Mouse (Mus musculus): ENCODE data around the gene Ropn1l.

Ropn1l gene

DNA sequence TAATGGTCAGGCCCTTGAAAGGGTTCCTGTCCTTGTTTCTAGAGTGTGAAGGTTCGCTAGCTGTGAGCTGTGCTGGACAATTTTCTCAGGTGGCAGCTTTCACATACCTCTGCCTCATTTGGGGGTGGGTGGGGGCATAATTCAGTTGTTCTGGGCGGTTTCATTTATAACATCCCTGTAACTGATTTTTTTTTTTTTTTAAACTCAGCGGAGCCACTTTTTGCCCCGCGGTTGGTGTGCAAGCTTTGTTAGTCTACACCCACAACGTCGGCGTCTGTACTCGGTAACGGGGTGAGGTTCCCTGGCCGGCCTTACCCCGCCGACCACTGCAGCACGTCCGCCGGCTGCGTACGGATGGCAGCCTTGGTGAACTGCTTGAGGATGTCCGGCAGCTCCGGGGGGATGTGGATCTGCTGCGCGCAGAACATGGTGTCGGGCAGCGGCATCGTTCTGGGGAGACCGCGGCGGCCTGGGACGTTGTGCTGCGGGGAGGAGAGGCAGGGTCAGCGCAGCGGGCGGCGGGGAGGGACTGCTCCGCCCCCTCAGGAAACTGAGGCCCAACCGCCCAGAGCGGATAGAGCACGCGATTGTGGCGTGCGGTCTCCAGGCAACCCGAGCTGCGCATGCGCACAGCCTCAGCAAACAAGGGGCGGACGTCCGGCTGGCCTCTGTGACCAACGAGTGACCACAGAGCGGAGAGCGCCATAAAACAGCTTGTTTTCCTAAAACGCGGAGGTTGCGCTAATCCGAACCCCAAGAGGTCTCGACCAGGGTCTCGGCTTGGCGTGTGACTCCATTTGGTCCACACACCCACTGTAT lies at the start of gene Ropn1l:
Gene Ropn1l (minus strand): TSS at position 640 of the 819 bp plus-strand sequence.
- in situ Hi-C loops (cut with MboI, MseI) = no loop called here

DNA sequence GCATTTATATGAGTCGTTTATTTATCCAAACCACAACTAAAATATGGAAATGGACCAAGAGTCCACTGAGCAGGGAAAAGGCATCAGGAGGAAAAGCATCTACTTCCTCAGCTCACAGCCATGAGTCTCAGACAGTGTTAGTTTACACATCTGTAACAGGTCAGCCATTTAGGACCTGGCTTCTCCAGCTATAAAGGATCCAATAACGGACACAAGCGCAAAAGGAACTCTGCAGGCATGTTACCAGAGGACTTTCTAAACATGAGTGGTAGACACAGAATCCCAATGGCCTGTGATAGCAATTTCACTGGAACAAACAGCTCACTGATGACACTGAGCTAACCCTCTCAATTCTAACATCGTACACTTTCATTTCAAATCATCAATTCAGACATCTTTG lies 49.5 kb upstream of the Ropn1l start:
- in situ Hi-C loops (cut with MboI, MseI) = no loop called here

- in situ Hi-C loops (cut with MboI, MseI) = no loop called here
These were observed 48.8 kb upstream of the Ropn1l start for GRCm38 (mm10) chr15:31502313-31502712.

DNA sequence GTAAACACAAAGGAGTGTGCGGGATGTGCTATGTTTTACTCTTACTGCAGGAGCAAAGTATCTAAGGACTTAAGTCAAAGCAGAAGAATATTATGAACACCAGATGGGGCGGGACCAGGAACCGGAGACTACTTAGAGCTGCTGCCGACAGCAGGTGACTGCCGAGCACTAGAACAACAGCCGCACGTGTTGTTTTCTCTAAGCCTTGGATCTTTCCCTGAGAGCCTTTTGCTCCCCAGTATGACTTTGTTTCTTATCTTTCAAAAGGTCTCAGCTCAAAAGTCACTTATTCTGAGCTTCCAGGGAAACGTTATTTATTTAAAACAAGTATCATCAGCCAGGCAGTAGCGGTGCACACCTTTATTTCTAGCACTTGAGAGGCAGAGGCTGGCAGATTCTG lies 41.3 kb upstream of the Ropn1l start:
- in situ Hi-C loops (cut with MboI, MseI) = loop anchor here (25.0 kb wide), 1 partner anchor 92 kb away; no protein-coding TSS in a partner anchor

DNA sequence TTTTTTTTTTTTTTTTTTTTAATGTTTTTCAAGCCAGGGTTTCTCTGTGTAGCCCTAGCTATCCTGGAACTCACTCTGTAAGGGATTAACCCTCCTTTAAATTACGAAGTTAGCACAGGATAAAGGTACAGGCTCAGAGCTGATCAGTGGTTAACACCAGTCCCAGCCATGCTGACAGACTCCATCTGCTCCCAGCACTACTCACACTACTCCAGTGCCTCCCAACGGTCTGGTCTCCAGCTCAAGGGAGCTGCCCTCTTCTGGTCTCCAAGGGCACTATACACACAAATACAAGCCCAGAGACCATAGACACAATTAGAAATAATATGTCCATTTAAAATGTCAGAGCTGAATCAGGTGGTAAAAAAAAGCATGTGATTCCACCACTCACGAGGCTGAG lies 40.8 kb upstream of the Ropn1l start:
- in situ Hi-C loops (cut with MboI, MseI) = loop anchor here (25.0 kb wide), 1 partner anchor 93 kb away; no protein-coding TSS in a partner anchor

GRCm38 (mm10) chr15:31487407-31487806 lies 33.9 kb upstream of the Ropn1l start:
- in situ Hi-C loops (cut with MboI, MseI) = loop anchor here (25.0 kb wide), 1 partner anchor 100 kb away; no protein-coding TSS in a partner anchor

DNA sequence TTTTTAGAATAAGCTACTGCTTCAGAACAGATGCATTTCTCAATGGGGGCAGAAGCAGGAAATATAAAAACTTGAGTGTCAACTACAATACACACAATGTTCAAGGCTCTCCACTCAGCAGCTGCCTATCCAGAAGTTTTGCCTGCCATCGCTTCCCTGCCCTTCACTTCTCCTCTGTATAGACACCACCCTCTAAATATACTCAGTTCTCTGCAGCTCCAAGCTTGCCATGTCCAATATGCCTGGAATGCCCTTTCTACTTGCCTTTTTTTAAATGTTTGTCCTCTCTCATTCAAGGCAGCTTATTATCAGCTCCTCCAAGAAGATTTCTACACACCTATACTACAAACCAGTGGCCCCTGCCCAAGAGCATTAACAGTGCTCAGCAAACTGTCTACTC lies 23.1 kb upstream of the Ropn1l start:
- in situ Hi-C loops (cut with MboI, MseI) = loop anchor here (25.0 kb wide), 1 partner anchor 111 kb away; no protein-coding TSS in a partner anchor

DNA sequence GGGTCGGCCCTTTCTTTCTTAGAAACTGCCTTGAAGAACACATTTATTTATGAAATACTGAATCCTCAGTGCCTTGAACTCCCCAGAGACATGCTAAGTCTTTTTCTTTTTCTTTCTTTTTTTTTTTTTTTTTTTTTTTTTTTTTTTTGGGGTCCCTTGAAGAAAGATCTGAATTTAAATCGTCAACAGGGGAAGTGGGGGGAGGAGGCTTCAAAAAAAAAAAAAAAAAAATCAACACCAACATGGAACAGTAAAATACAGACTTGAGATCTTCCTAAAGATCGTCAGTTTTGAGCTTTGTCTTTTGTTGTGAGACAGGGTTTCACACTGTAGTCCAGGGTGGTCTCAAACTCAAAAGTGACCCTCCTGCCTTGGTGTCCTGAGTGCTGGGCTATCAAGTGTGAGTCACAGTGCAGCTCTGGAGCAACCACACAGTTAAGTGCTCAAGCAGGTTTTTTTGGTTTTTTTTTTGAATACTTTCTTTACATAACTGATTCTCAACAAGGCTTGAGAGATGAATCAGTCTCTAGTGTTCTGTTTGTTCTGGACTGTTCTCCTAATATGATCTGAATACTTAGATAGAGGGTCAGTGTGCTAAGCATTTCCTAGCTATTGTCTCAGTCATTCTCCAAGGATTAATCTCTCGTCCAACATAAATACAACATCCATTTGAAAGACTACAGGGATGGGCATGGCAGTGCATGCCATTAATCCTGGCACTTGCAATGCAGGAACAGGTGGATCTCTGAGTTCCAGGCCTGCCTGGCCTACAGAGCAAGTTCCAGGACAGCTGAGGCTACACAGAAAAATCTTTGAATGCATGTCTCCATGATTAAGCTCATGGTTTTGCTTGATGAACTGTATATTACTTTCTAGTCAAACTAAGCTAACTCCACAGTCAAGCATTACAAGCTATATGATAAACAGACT lies 19.4 kb upstream of the Ropn1l start:
- in situ Hi-C loops (cut with MboI, MseI) = no loop called here

DNA sequence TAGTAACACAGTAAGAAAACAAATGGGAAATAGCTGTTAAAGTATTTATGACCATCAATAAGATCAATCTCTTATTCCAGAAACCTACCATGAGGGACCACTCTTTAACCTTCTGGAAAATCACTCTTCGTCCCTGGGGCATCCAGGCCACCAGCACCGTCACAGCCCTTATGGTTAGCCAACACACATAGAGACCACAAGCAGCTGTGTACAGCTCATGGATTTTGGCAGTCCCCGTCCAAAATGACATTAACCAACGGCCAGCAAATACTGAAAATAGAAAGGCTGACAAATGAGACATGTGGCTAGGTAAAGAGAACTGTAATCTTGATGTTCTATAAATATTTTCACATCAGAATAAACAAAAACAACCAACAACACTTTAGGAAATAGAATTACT lies 18.0 kb upstream of the Ropn1l start:
- in situ Hi-C loops (cut with MboI, MseI) = no loop called here

DNA sequence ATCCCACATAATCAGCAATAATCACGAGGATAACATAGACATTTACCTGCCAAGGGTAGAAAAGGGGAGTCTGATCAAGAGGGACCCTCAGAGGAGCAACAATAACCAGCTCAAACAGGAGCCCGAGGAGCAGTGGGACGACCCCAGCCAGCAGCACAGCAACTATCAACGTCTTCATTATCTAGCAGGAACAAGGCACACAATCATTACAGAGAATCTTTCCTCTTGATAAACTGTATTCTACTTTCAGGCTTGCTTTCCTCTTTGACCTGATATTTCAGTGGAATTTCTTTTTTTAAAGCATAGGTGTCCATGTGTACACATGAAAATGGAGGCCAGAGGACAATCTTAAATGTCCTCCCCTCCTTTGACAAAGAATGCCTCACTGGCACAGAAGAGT lies 16.0 kb upstream of the Ropn1l start:
- in situ Hi-C loops (cut with MboI, MseI) = loop anchor here (5.0 kb wide), 1 partner anchor 38 kb away; no protein-coding TSS in a partner anchor

- in situ Hi-C loops (cut with MboI, MseI) = loop anchor here (5.0 kb wide), 1 partner anchor 38 kb away; no protein-coding TSS in a partner anchor
These were observed 15.3 kb upstream of the Ropn1l start for GRCm38 (mm10) chr15:31468806-31469205.

DNA sequence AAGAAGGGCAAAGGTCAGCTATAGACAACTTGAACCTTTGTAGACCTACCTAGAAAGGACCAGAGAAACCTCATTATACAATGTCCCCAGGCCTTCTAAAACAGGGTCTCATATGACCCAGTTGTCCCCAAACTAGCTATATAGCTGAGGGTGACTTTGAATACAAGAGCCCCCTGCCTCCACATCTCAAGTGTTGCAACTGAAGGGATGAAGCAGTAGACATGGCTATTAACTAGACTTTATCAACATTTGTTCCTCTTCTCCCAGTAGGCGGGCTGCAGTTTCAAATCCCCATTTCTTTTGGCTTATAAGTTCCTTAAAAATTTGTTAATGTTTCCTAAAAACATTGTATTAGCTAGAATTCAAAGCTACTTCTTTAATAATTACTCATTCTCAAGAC lies 13.2 kb upstream of the Ropn1l start:
- in situ Hi-C loops (cut with MboI, MseI) = loop anchor here (5.0 kb wide), 1 partner anchor 41 kb away; no protein-coding TSS in a partner anchor

DNA sequence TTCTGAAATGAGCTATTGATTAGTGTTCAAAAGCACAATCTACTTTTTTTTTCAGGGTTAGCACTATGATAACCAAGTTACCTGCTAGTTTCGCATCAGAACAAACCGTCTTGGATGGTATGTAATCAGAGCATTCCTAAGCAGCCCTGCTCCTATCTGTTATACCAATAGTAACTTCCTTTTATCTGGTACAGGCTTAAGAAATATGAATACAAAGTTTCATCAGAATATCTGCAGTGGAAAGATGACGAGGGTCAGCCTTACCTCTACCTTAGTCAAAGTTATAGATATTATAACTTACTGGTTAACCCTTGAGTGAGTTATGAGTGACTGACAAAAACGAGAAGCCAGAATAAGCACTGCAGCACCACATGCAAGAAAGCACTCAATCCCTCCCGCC lies 12.8 kb upstream of the Ropn1l start:
- in situ Hi-C loops (cut with MboI, MseI) = loop anchor here (5.0 kb wide), 1 partner anchor 41 kb away; no protein-coding TSS in a partner anchor

DNA sequence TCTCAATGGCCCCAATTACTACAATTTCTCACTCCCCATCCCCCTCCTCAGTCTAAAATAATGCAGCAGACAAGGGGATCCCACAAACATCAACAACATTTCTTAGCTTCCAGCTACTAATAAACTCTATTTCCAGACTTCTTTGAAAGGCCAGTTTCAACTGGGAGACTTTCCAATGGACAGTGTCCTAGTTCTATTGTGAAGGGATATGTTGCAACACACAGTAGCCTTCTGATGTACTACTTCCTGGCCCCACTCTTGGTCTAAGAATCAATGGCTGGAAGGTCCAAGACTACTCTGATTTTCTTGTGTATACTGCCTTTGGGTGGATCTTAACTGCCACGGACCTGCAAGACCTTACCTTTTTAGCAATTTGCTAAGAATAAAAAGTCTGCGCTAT lies 12.3 kb upstream of the Ropn1l start:
- in situ Hi-C loops (cut with MboI, MseI) = loop anchor here (5.0 kb wide), 1 partner anchor 41 kb away; no protein-coding TSS in a partner anchor

DNA sequence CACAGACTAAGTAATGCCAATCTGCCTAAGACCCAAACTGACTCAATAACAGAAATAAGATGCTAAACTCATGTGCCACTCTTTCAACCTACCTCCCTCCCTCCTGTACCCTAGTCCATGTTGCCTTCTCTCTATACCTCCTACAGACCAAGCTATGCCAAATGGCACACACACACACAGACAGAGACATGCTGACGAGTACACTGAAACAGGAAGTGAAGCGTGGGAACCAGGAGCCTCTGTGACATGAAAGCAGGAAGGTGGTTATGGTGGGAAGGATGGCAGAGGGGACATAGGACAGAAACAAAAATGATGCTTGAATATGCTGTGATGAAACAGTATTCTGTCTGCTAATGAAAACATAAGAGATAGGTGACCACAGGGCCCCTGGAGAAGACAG lies 7.0 kb upstream of the Ropn1l start:
- in situ Hi-C loops (cut with MboI, MseI) = no loop called here

DNA sequence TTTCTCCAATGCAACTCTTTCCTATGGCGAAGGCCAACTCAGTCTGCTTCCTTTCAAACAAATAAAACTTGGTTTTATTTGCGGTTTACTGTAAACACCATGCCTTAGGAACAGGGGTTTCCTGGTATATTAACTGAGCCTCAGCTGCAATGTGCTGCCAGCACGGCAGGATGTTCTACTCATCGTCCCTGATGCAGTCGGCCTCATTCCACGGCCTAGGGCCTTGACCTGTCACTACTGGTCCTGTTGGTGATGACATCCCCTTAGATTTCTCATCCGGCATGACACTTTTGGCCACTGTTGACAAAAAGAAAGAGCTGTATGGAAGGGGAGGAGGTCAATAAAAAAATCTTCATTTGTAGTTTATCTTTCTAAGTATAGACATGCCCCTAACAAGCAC lies 4.5 kb upstream of the Ropn1l start:
- in situ Hi-C loops (cut with MboI, MseI) = no loop called here

DNA sequence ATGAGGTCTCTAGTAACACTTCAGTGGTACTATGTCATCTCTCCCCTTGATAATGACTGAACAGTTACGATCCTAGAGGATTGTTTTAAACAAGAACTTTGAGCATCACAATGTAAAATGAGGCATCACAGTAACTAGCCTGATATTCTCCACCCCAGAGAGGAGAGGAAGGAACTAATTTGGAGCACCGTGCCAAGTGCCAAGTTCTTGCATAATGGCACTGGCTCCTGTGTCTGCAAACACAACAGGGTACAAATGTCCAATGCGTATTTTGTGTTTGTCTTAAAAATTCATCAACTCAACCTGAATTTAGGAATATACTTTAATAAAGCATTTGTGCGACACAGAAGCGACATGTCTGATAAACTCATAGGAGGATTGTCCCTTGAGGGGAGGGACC lies 2.8 kb upstream of the Ropn1l start:
- in situ Hi-C loops (cut with MboI, MseI) = no loop called here

- in situ Hi-C loops (cut with MboI, MseI) = no loop called here
These were observed 1.3 kb upstream of the Ropn1l start for GRCm38 (mm10) chr15:31454861-31455295.

GRCm38 (mm10) chr15:31454096-31454860 lies 741 bp upstream of the Ropn1l start:
- in situ Hi-C loops (cut with MboI, MseI) = no loop called here

DNA sequence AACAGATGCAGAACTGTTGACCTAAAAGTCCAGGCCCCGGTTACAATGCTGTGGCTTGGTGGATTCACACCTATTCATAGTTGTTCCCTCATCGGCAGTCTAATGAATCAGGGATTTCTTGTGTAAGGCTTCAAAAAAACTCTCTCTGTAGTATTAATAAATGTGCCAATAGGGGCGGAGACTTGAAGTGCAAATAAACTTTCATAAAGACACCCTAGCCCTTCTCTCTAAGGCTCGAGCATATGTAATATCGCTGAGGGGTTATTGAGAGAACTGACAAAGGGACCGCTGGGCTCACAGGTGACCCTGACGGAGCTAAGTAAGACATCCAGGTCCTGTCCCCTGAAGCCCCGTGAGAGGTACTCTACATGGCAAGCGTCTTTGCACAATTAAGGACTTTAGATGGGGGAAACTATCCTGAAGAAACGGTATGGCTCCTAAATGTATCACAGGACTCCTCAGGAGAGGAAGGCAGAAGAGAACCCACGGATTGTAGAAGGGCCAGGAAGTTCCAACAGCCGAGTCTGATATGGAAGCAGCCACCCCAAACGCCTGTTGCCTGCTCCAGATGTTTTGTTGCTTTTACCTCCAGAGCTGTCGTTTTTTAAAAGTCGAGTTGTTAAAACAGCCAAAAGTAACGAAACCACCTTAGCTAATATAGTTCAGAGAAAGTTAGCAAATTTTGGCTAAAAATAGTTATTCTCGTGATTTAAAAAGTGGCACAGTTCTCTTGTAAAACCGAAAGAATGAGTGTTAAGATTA lies 1.0 kb downstream of the Ropn1l start:
- in situ Hi-C loops (cut with MboI, MseI) = no loop called here
